Mouse (Mus musculus) kidney, adult 8-10 months (tissue): ENCODE measurements around the gene Stkld1.
A peak's percentile ranks its signal among the peaks of the same experiment; 100 is the strongest.

ENCODE experiments used
- DNase-seq, 2 experiments: peaks; one replicate each; pipeline ENCODE4 v3.0.0; 2022

Gene Stkld1

GRCm38 (mm10) chr2:26963923-26964723, 30.3 kb downstream of the Stkld1 start, which contains the start of gene Rexo4:
Gene Rexo4 (minus strand): TSS chr2:26964386.
- peak; percentile 89 to 91 for DNase-seq

- DNase-seq, result no peak
Observed at GRCm38 (mm10) chr2:26964724-26965370, 31.0 kb downstream of the Stkld1 start.

DNA sequence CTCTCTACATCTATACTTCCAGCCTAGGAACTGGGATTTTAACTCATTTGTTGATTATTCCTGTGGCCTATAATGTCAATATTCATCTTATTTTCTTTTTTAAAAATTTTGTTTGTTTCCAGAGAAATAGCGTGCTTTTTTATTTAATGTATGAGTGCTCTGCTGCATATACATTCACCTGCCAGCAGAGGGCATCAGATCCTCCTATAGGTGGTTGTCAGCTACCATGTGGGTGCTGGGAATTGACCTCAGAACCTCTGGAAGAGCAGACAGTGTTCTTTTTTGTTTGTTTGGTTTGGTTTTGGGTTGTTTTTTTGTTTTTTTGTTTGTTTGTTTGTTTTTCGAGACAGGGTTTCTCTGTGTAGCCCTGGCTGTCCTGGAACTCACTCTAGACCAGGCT, 33.4 kb downstream of the Stkld1 start:
- no peak for DNase-seq

- no peak for DNase-seq
Observed at GRCm38 (mm10) chr2:26973116-26973515, 39.3 kb downstream of the Stkld1 start, which contains the start of gene Adamts13. Gene Adamts13 (plus strand): TSS chr2:26973416.

DNA sequence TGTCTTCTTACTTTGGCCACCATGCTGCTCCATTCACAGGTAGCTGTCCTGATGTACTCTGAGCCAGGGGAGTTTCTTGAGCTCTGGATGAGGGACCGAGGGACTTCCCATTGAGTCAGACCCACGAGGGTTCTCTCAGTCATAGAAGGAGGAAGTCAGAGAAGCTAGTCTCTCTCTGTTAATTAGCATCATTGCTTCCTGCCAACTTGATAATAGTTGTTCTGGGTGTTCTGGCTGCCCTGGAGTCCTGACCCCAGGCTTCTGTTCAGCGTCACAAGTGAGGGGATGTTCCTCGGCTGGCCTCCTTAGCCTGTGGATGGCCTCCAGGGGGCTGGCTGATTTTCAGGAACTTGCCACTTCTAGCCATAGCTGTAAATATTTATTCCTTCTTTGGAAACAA, 40.1 kb downstream of the Stkld1 start:
- DNase-seq, result no peak

GRCm38 (mm10) chr2:26980361-26980760, 46.5 kb downstream of the Stkld1 start:
- no peak for DNase-seq

DNA sequence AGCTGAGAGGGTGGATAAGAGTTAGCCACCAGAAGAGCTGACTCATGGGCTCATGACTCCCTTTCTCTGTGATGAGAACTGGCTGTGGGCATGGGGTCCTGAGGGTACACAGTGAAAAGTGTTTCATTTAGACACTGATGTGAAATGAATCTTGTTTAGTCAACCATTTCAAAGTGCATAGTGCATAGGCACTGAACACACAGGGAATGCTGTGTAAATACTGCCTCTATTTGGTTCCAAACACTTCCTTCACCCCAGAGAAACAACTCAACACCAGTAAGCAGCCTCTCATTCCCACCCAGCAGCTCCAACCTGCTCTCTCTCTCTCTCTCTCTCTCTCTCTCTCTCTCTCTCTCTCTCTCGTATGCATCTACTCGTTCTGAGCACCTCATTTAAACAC, 50.3 kb downstream of the Stkld1 start:
- no peak for DNase-seq

DNA sequence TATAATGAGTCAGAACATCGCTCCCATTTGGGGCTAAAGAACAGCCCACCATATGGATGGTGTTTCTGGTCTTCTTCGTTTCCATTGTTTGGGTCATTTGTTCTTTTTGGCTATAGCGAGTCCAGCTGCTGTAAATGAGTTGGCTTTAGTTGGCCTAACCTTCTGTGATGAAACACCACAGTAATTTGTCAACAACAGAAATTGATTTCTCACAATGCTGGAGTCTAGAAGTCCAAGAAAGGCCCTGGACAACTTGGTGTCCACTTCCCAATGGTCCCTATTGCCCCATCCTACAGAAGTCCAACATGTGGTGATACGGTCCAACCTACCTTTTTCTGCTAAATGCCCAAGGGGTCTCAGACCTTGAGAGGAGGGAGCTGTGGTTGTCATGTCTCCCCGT, 50.8 kb downstream of the Stkld1 start:
- DNase-seq, result no peak

- no peak for DNase-seq
Observed at GRCm38 (mm10) chr2:26993936-26994335, 60.1 kb downstream of the Stkld1 start.

GRCm38 (mm10) chr2:26997498-26997897, 63.7 kb downstream of the Stkld1 start:
- DNase-seq, result no peak

- DNase-seq, result no peak
Observed at GRCm38 (mm10) chr2:26997993-26998392, 64.1 kb downstream of the Stkld1 start.
